Mouse (Mus musculus): ENCODE data around the gene Iqschfp. TPM values are rescaled to one million over a fixed set of nuclear protein-coding genes. Genes with fewer than 3 reads are reported as not detected.

Iqschfp gene
- polyA plus RNA-seq, 1 experiment = 10.6 TPM

DNA sequence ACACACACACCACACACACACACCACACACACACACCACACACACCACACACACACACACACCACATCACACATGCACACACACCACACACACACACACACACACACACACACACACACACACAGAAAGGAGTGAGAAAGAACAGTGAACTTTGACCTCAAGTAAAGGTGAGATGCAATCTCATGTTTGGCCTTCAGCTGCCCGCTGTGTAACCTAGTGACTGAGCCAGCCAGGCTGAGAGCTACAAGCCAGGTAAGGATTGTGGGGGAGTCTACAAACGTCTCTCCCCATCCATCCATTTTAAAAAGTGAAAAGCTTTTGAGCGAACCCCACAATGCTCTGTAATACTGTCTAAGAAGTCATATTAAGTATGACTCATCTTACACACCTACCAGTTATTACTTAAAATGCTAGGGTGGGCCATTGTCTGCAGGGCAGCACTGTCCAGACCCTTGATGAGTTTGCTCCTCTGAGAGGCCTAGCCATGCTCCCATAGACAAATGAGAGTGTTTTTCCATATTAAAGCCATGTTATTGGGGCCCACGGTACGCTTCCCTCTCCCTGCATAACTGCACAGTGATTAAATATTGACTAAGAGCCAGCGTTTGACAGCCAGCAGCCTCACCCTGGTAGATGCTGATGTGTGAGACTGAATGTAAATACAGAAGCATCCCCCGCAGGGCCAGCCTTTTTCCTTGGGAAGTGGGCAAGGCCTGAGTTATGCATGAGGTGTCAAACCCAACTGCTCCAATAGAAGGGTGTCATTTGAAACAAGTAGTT lies 621.5 kb downstream of the Iqschfp start:
- peak overlapping the region; percentile 71; the same call in 1 of the 2 replicates for H3K27ac ChIP-seq (ENCODE audit: insufficient read depth, low read length)
- no peak overlapping the region for H3K4me3 ChIP-seq (ENCODE audit: insufficient read depth, low read length)
- H3K4me1 ChIP-seq (ENCODE audit: control insufficient read depth, insufficient read depth, low read length) = peaks cover 3% of the 10 kb centered on the region
- TF ChIP-seq CTCF (IDR thresholded peaks at IDR 0.05; ENCODE audit: extremely low read depth, insufficient read depth, low read length) = no peak
- TF ChIP-seq POLR2A (IDR thresholded peaks at IDR 0.05; ENCODE audit: extremely low read depth, insufficient read depth, low read length) = no peak

DNA sequence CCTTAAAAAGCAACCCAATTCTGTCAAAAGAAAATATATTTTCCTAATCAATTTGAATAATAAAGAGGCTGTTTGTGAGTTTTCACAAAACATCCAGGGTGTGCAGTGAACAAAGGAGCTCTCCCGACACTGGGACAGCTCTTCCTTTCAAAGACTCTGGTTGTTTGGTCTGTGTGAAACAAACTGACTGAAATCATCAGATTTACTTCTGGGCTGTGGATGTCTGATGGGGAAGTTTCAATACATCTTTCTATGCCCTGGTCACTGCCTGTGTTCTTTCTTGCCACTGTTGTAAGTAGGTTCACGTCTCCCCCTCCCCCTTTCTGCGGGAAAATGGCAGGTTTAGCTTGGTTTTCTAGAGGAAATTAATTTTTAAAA lies 622.1 kb downstream of the Iqschfp start:
- H3K4me1 ChIP-seq (ENCODE audit: control insufficient read depth, insufficient read depth, low read length) = peaks cover 3% of the 10 kb centered on the region; the same call in 1 of the 2 replicates
- no peak for TF ChIP-seq POLR2A (IDR thresholded peaks at IDR 0.05; ENCODE audit: extremely low read depth, insufficient read depth, low read length)
- TF ChIP-seq CTCF (IDR thresholded peaks at IDR 0.05; ENCODE audit: extremely low read depth, insufficient read depth, low read length) = no peak
- H3K4me3 ChIP-seq (ENCODE audit: insufficient read depth, low read length) = no peak overlapping the region
- H3K27ac ChIP-seq (ENCODE audit: insufficient read depth, low read length) = peak overlapping the region; percentile 71; the same call in 1 of the 2 replicates

DNA sequence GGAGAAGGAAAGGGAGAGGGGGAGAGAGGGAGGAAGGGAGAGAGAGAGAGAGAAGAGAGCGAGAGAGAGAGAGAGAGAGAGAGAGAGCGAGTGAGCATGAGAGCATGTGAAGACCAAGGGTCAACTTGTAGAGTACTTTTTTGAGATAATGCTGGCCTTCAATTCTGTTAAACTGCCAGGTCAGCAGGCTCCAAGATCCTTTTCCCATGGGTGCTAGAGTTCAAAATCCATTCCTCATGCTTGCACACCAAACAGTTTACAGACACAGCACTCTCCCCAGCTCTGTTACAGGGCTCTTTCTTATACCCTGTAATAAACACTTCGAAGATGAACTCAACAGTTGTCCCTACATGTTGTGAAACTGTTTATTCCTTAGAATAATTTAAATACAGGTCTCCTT lies 622.7 kb downstream of the Iqschfp start:
- TF ChIP-seq CTCF (IDR thresholded peaks at IDR 0.05; ENCODE audit: extremely low read depth, insufficient read depth, low read length) (no peak), POLR2A (IDR thresholded peaks at IDR 0.05; ENCODE audit: extremely low read depth, insufficient read depth, low read length) (no peak)
- Histone ChIP-seq H3K4me1 (ENCODE audit: control insufficient read depth, insufficient read depth, low read length) (peaks cover 3% of the 10 kb centered on the region; the same call in 1 of the 2 replicates), H3K27ac (ENCODE audit: insufficient read depth, low read length) (no peak overlapping the region; the same call in 1 of the 2 replicates), H3K4me3 (ENCODE audit: insufficient read depth, low read length) (no peak overlapping the region)

DNA sequence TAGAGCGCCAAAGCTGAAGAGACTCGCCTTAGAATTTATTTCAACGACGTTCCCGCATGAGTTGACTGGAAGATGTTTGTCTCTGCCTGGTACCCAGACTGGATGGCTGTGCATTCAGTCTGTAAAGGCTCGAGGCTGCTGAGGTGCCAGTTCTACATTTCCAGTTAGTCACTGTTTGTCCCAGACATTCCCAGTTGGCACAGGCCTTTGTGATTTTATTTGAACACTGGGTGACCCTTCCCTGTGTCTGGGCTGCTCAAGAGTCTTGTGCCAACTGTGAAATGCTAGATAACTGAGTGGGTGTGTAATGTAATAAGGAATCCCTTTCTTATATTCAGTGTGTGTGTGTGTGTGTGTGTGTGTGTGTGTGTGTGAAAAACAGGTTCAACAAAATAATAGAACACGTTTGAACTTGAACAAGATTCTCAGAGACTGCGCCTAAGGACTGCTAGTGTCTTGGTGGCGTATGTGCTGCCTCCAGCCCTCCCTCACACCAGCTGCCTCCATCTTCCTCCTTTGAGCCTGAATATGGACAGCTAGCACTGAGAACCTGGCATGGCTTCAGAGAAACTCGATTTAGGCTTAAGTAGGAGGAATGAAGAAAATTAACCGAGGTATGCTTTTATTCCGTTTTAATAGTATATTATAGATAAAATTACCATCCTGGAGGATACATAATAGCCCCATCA lies 624.5 kb downstream of the Iqschfp start:
- H3K4me1 ChIP-seq (ENCODE audit: control insufficient read depth, insufficient read depth, low read length) = peaks cover 3% of the 10 kb centered on the region; the same call in 1 of the 2 replicates
- 0 out of 2 replicates have a peak overlapping the region, but pooled peaks have one; percentile 46 for H3K27ac ChIP-seq (ENCODE audit: insufficient read depth, low read length)
- TF ChIP-seq POLR2A (IDR thresholded peaks at IDR 0.05; ENCODE audit: extremely low read depth, insufficient read depth, low read length) (no peak), CTCF (IDR thresholded peaks at IDR 0.05; ENCODE audit: extremely low read depth, insufficient read depth, low read length) (no peak)
- H3K4me3 ChIP-seq (ENCODE audit: insufficient read depth, low read length) = no peak overlapping the region

DNA sequence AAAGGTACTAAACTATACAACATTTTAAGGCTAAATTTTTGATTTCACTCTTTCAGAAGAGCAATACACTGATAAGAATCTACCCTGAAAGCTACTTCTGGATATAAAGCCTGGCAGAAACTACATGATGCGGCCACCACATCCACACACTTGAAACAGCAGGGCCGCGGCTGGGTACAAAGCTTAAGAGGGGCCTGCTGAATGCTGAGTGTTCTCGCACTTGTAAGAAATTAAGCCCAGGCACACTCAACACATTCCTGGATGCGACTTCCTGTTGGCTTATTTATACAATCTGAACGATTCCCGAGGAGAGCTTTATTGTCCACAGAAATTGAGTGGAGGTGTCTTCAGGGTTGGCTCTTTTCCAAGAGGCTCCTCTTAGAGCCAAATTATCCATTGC lies 625.2 kb downstream of the Iqschfp start:
- no peak overlapping the region for H3K4me3 ChIP-seq (ENCODE audit: insufficient read depth, low read length)
- no peak overlapping the region for H3K27ac ChIP-seq (ENCODE audit: insufficient read depth, low read length)
- peaks cover 3% of the 10 kb centered on the region; the same call in 1 of the 2 replicates for H3K4me1 ChIP-seq (ENCODE audit: control insufficient read depth, insufficient read depth, low read length)
- TF ChIP-seq POLR2A (IDR thresholded peaks at IDR 0.05; ENCODE audit: extremely low read depth, insufficient read depth, low read length) (no peak), CTCF (IDR thresholded peaks at IDR 0.05; ENCODE audit: extremely low read depth, insufficient read depth, low read length) (no peak)

DNA sequence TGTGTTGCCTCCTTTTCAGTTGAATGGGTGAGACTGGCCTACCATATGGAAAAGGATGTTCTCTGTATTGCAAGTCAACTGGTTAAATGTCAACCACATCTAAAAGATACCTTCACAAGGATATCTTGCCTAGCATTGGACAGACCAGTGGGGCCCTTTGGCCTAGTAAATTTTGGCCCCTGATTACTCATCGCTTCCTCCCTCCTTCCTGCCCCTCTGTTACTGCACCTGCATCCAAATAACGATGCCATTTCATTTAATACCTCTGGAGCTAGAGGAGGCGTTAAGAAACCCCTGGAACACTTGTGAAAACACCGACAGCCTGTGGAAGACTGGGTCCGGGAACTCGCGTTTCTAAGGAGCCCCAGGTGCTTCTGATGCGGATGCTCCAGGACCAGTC lies 626.0 kb downstream of the Iqschfp start:
- TF ChIP-seq CTCF (IDR thresholded peaks at IDR 0.05; ENCODE audit: extremely low read depth, insufficient read depth, low read length) (no peak), POLR2A (IDR thresholded peaks at IDR 0.05; ENCODE audit: extremely low read depth, insufficient read depth, low read length) (no peak)
- Histone ChIP-seq H3K4me3 (ENCODE audit: insufficient read depth, low read length) (no peak overlapping the region), H3K27ac (ENCODE audit: insufficient read depth, low read length) (no peak overlapping the region), H3K4me1 (ENCODE audit: control insufficient read depth, insufficient read depth, low read length) (peaks cover 3% of the 10 kb centered on the region; the same call in 1 of the 2 replicates)

DNA sequence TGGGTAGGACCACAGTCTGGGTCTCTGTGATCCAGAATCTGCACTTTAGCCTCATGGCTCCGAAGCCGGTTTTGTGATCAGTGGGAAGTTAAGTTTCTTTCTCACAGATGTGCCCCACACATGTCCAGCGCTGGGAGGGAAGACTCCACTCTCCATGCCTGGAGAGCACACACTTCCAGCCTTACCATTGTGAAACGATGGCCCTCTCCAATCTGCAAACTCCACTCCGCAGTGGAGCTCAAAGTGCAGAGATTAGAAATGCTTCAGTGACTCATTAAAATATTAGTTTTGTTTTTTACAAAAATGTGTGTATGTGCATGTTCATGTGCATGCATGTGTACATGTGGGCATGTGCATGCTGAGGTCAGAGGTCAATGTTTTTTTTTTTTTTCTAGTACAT lies 626.6 kb downstream of the Iqschfp start:
- Histone ChIP-seq H3K4me3 (ENCODE audit: insufficient read depth, low read length) (no peak overlapping the region), H3K4me1 (ENCODE audit: control insufficient read depth, insufficient read depth, low read length) (peaks cover 1% of the 10 kb centered on the region; the same call in 1 of the 2 replicates), H3K27ac (ENCODE audit: insufficient read depth, low read length) (no peak overlapping the region)
- no peak for TF ChIP-seq POLR2A (IDR thresholded peaks at IDR 0.05; ENCODE audit: extremely low read depth, insufficient read depth, low read length)
- no peak for TF ChIP-seq CTCF (IDR thresholded peaks at IDR 0.05; ENCODE audit: extremely low read depth, insufficient read depth, low read length)

DNA sequence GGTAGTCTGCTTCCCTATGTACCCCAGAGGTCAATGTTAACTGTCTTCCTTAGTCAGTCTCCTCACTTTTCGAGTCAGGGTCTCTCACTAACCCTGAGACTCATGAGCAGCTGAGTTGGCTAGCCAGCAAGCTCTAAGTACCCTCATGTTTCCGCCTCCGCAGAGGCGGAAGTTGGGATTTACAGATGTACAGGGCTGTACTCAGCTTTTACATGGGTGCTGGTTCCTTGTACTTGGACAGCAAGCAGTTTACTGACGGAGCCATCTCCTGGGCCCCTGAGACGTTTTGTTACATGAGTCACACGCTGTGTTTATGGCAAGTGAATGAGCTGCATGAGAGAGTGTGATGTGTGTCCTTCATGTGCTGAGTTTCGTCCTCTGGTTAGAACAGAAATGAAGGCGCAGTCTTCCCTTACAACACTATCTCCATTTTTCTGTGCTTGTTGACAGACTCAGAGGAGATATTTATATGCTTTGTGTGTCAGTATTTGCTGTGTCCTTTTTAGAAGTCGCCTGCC lies 633.4 kb downstream of the Iqschfp start:
- Histone ChIP-seq H3K4me1 (ENCODE audit: control insufficient read depth, insufficient read depth, low read length) (peaks cover 4% of the 10 kb centered on the region; the same call in 1 of the 2 replicates), H3K27ac (ENCODE audit: insufficient read depth, low read length) (no peak overlapping the region), H3K4me3 (ENCODE audit: insufficient read depth, low read length) (no peak overlapping the region)
- TF ChIP-seq CTCF (IDR thresholded peaks at IDR 0.05; ENCODE audit: extremely low read depth, insufficient read depth, low read length) (no peak), POLR2A (IDR thresholded peaks at IDR 0.05; ENCODE audit: extremely low read depth, insufficient read depth, low read length) (no peak)

DNA sequence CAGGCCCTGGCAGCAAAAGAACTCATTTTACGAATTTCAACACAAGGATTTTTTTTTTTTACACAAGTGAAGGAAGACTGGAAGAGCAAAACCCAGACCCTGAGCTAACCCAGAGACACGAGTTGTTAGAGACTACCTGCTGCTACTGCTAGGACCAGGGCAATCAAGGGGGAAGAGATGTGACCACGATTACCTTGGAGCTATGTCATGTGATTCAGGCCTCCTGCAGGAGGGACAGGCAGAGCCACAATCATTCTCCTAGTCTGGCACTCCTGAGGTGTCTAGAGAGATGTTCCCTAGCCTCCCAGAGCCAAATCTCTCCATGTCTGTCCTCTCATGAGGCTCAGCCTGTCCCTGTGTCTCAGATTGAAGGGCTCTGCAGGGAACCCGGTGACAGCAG lies 634.4 kb downstream of the Iqschfp start:
- H3K27ac ChIP-seq (ENCODE audit: insufficient read depth, low read length) = no peak overlapping the region
- no peak overlapping the region for H3K4me3 ChIP-seq (ENCODE audit: insufficient read depth, low read length)
- peaks cover 4% of the 10 kb centered on the region; the same call in 1 of the 2 replicates for H3K4me1 ChIP-seq (ENCODE audit: control insufficient read depth, insufficient read depth, low read length)
- TF ChIP-seq POLR2A (IDR thresholded peaks at IDR 0.05; ENCODE audit: extremely low read depth, insufficient read depth, low read length) (no peak), CTCF (IDR thresholded peaks at IDR 0.05; ENCODE audit: extremely low read depth, insufficient read depth, low read length) (no peak)

Measured in cortical plate, adult 2 months (tissue).